Mouse (Mus musculus): ENCODE measurements around the gene Lexm.

Lexm gene

DNA sequence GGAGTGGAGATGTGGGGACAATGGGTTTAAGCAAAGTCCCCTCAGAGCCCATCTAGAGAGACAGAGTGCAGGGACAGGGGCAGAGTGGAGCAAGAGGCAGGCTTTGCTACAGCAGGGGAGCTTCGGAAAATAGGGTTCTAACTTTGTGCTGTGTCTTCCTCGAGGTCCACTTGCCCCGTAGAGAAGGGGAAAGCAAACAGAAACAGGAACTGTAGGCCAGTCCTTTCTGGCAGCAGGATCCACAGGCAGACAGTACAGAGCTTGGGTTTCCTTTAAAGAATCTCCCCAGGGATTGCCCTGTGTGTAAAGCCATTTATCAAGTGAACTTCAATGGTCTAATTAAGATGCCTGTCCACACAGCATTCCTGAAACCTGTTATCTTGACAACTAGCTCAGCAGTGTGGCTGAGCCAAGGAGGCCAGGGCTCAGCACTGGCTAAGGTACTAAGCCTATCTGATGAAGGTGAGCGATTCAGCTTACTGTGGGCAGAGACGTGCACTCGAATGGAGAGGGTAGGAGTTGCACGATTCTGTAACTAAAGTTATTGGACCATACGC is 71.1 kb downstream of the Lexm start:
- DNase-seq (ENCODE audit: low read depth, low spot score): no peak

DNA sequence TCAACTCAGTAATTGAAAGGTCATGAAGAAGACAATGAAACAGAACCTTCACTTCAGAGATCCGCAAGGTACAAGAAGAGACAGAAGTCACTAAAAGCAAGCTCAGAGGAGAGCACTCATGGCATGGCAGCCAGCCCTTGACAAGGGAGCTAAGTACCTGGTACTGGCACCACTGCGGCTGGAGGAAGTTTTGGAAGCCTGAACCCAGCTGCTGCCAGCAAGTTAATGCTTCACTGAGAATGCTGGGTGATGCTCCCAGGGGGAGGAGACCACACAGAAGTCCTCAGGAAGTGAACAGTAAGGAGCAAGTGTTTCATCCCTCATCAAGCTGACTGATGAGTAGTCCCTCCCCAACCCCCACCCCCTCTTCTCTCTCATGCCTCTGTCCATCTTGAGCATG is 74.8 kb downstream of the Lexm start:
- DNase-seq (ENCODE audit: low read depth, low spot score): no peak

DNA sequence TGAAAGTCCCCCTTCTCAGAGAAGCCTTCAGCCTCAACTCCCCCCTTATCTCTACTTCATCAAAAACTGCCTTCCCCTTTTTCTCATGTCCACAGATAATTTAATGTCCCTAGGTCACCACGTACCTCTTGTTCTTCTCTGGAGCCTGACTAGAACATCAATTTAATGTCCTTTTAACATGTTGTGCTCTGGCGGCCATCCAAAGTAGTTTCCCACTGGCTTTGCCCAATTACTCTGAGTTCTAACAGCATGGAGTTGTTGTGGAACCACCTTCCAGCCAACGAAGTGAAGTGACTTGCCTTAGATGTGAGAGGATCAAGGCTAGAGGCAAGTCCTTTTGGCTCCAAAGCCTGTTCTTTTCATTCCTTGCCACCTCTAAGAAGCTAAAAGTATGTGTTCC is 75.5 kb downstream of the Lexm start:
- no peak for DNase-seq (ENCODE audit: low read depth, low spot score)

All from ZHBTc4 (cell line).